Mouse (Mus musculus) Patski (cell line): Measurements from ENCODE around the gene Lck. TPM values are rescaled to one million over a fixed set of nuclear protein-coding genes. Genes with fewer than 3 reads are reported as not detected.

ENCODE experiments used
- ATAC-seq: fragments of 100-300 bp; one replicate; pipeline ENCODE4 v1.8.0; 2021
- CTCF ChIA-PET: fragments of 350-600 bp; sonication (Branson Sonifier 250); formaldehyde crosslinking; loops from one replicate; lab custom pipeline; 2022; ENCODE audit warnings: inconsistent platforms; lab: Charles Lee
- POLR2A ChIA-PET: fragments of 350-600 bp; sonication (Branson Sonifier 250); formaldehyde crosslinking; loops from one replicate; lab custom pipeline; 2022; ENCODE audit warnings: antibody characterized with exemption, inconsistent platforms; lab: Charles Lee
- DNase-seq: peaks from one replicate; pipeline ENCODE4 v3.0.0-alpha.2; 2011; ENCODE audit warnings: low read depth, low spot score
- H3K27me3 ChIP-seq: fragments of 371-371 bp; one replicate; pipeline ENCODE4 v1.5.1; 2021
- CTCF ChIP-seq: fragments of 100-300 bp; IDR thresholded peaks from one replicate; pipeline ENCODE4 v1.5.1; 2021
- in situ Hi-C: fragments of 300-500 bp; cut with MboI; formaldehyde crosslinking; loops from 3 replicates; pipeline ENCODE4 v1.11.1; 2018; ENCODE audit warnings: low pct_unique_long_range_greater_than_20kb, mixed read lengths
- polyA plus RNA-seq: library from polyadenylated mRNA; unstranded; gene quantifications from one replicate; pipeline ENCODE4 v1.2.3, GENCODE M21; 2021

Gene Lck
- polyA plus RNA-seq, 1 experiment from 2014 or later: 0.12 TPM

DNA sequence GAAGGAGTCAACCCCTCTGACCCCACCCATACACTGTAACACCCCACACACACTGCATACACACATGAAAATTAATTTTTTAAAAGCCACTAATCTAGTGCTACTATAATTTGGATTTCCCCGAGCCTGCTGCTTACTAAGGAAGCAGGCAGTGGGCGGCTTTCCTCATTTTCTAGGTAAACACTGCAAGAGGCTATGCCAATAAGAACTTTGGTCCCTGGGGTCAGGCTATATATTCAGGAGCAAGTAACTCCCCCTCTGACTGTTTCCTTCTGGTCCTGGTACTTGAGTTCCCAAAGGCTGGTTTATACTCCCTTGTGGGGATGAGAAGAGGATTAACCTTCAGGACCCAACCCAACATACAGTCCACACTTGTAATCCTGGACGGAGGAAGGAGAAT is 47.6 kb downstream of the Lck start:
- DNase-seq: no peak
- in situ Hi-C loops: no loop called here
- H3K27me3 ChIP-seq: no peaks in the 10 kb centered on the region
- POLR2A ChIA-PET: no interaction called here
- TF ChIP-seq CTCF: no peak
- no peak for ATAC-seq
- CTCF ChIA-PET: no interaction called here

GRCm38 (mm10) chr4:129525338-129525737 is 48.1 kb downstream of the Lck start:
- in situ Hi-C loops: no loop called here
- no peak for TF ChIP-seq CTCF
- CTCF ChIA-PET: no interaction called here
- no peaks in the 10 kb centered on the region for H3K27me3 ChIP-seq
- ATAC-seq (no peak), DNase-seq (no peak)
- POLR2A ChIA-PET: no interaction called here

DNA sequence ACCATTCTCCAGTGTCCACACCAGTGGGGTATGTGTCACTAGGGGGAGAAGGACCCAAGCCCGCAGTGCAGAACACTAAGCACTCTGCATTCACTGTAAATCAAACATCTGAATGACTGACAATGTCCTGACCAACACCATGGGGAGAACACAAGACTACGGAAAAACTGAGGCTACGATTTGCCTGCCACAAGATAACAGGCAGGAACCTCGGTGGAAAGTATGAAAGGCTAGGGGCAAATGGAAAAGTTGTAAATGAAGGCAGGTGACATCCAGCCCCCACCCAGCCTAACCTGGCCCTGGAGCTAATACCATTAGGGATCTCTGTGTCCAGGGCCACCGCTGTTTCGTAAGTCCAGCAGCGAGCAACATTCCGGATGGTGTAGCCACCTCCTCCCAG is 54.9 kb downstream of the Lck start:
- ChIA-PET POLR2A (no interaction called here), CTCF (interaction anchor here (1.8 kb wide), 1 partner anchor 9 kb away, joined by 3 read pairs; no protein-coding TSS in a partner anchor)
- in situ Hi-C loops: no loop called here
- no peaks in the 10 kb centered on the region for H3K27me3 ChIP-seq
- DNase-seq: no peak
- TF ChIP-seq CTCF: no peak
- ATAC-seq: no peak

- in situ Hi-C loops: no loop called here
- ChIA-PET CTCF (interaction anchor here (1.8 kb wide), 1 partner anchor 11 kb away, joined by 3 read pairs; no protein-coding TSS in a partner anchor), POLR2A (no interaction called here)
- no peaks in the 10 kb centered on the region for H3K27me3 ChIP-seq
- TF ChIP-seq CTCF: no peak
- DNase-seq (no peak), ATAC-seq (no peak)
Observed at GRCm38 (mm10) chr4:129516925-129517324, 56.5 kb downstream of the Lck start.

GRCm38 (mm10) chr4:129514300-129514898 is 59.0 kb downstream of the Lck start:
- POLR2A ChIA-PET: no interaction called here

DNA sequence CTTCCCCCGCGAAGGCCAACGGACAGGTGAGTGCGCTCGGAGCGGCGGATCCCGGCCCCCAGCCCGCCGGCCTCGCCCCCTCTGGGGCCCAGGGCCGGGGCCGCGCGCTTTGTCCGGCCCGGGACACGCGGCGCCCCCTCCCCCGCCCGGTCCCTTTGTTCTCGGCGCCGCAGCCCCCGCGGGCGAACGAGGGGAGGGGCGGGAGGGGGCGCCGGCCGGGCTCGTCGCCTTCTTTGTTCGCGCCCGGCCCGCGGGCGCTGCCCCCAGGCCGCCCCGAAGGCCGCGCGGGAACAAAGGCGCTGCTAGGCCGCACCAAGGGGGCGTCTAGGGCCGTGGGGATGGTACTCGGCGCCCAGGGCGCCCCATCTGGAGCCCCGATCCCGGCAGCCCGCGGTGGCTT is 59.5 kb downstream of the Lck start:
- POLR2A ChIA-PET: interaction anchor here (1.9 kb wide), 1 partner anchor 52 kb away, joined by 5 read pairs; the partner anchor contains the start of gene Bsdc1
- no peak for TF ChIP-seq CTCF
- ATAC-seq: peak; percentile 14
- CTCF ChIA-PET: no interaction called here
- no peaks in the 10 kb centered on the region for H3K27me3 ChIP-seq
- in situ Hi-C loops: no loop called here
- no peak for DNase-seq

More at GRCm38 (mm10) chr4:129514300-129514898, 59.0 kb downstream of the Lck start:
- in situ Hi-C loops: no loop called here
- CTCF ChIA-PET: no interaction called here
- no peak for DNase-seq
- H3K27me3 ChIP-seq: no peaks in the 10 kb centered on the region
- peak; percentile 68 for ATAC-seq
- no peak for TF ChIP-seq CTCF

DNA sequence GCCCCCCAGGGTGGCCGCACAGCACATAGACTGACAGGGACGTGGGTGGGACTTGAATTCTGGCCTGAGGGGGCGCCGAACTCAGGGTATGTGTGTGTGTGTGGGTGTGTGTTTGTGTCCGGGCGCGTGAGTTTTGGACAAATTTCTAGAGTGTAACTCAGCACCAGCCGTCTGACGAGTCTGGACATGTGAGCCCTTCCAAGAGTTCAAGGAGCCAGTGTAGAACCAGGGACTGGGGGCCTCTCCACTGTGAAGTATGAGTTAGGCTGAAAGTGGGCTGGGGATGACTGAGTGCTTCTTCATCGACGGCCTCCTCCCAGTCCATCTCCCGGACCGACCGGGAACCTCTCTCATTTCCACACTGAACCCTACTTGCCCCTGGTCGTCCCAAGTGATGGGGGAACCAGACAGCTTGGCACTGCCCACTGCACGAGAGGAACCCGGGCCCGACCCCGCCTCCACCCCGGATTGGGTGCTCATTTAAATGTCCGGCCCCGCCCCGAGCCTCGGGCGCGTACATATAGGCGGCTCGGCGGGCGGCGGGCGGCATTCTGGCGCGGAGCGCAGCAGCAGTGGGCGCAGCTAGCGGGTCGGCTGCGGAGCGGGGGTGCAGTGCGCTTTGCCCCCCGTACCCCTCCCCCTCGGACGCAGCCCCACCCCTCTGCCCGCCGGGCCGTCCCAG is 60.2 kb downstream of the Lck start, which contains the start of gene Marcksl1:
Gene Marcksl1 (plus strand): TSS at position 496 of the 682 bp plus-strand sequence.
- in situ Hi-C loops: no loop called here
- no peak for TF ChIP-seq CTCF
- POLR2A ChIA-PET: interaction anchor here (1.9 kb wide), 1 partner anchor 51 kb away, joined by 5 read pairs; the partner anchor contains the start of gene Bsdc1
- no peaks in the 10 kb centered on the region for H3K27me3 ChIP-seq
- DNase-seq: no peak
- peak; percentile 65 for ATAC-seq
- CTCF ChIA-PET: no interaction called here

DNA sequence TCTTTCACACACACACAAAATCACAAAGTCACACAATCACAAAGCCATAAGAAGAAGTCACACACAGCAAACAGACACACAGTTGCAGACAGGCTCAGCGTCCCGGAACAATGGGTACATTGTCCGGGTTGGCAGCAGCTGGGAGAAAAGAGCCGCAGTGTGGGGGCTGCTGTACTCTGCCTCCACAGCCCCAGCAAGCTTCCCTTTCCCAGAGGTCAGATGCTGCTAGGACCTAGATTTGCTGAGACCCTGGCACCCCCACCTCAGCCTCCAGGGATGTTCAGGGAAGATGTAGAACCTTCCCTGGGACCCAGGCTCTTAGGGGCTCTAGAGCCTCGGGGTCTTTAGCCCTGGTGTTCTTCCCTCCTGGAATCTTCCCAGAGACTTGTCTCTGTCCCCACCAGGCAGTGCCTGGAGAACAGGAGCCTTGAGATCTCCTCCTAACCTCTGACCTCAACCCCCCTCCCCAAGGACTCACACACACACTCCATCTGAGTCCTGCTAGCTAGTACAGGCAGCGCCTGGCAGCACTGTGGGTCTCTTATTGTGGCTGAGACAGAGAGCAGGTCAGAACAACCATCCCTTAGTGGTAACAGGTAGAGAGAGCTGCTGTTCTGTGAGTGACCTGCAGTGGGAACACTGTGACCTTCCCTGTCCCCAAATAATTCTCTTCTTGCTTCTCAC is 61.9 kb downstream of the Lck start:
- ChIA-PET CTCF (no interaction called here), POLR2A (no interaction called here)
- ATAC-seq: no peak
- no peaks in the 10 kb centered on the region for H3K27me3 ChIP-seq
- no peak for TF ChIP-seq CTCF
- in situ Hi-C loops: no loop called here
- DNase-seq: no peak

GRCm38 (mm10) chr4:129510723-129511412 is 62.6 kb downstream of the Lck start:
- no peaks in the 10 kb centered on the region for H3K27me3 ChIP-seq
- ChIA-PET POLR2A (no interaction called here), CTCF (no interaction called here)
- ATAC-seq (no peak), DNase-seq (no peak)
- in situ Hi-C loops: no loop called here
- TF ChIP-seq CTCF: no peak

- no peak for TF ChIP-seq CTCF
- ChIA-PET POLR2A (no interaction called here), CTCF (no interaction called here)
- in situ Hi-C loops: no loop called here
- H3K27me3 ChIP-seq: no peaks in the 10 kb centered on the region
- ATAC-seq (no peak), DNase-seq (no peak)
Observed at GRCm38 (mm10) chr4:129509650-129510049, 63.8 kb downstream of the Lck start.
